Mouse (Mus musculus) olfactory bulb, adult 2 months (tissue): ENCODE measurements around the gene Acox3. TPM values are rescaled to one million over a fixed set of nuclear protein-coding genes. Genes with fewer than 3 reads are reported as not detected.

Experiments used
- H3K27ac ChIP-seq: fragments of 200-500 bp; 2 replicates; pipeline ENCODE4 v1.5.1; 2012; ENCODE audit warnings: low read depth, low read length; ENCODE audit not compliant: insufficient read depth
- H3K4me1 ChIP-seq: fragments of 200-500 bp; 2 replicates; pipeline ENCODE4 v1.6.1; 2012; ENCODE audit warnings: low read length; ENCODE audit not compliant: control insufficient read depth, insufficient read depth
- H3K4me3 ChIP-seq: fragments of 200-500 bp; 2 replicates; pipeline ENCODE4 v1.5.1; 2012; ENCODE audit warnings: mild to moderate bottlenecking, low read depth, low read length, moderate library complexity; ENCODE audit not compliant: insufficient read depth
- CTCF ChIP-seq: fragments of 200-500 bp; IDR thresholded peaks from 2 replicates; pipeline ENCODE4 v1.5.1; 2012; ENCODE audit warnings: low read depth, mild to moderate bottlenecking, low read length, moderate library complexity; ENCODE audit not compliant: insufficient read depth
- POLR2A ChIP-seq: fragments of 200-500 bp; IDR thresholded peaks from 2 replicates; pipeline ENCODE4 v1.6.1; 2012; ENCODE audit warnings: mild to moderate bottlenecking, low read depth, low read length, moderate library complexity; ENCODE audit not compliant: insufficient read depth
- WGBS: fragments of 180-500 bp; shearing (Covaris S2); methylation state at CpG from one replicate; pipeline ENCODE4 v1.1.7; 2018; 5-methylcytosine and 5-hydroxymethylcytosine counted together
- polyA plus RNA-seq: library from polyadenylated mRNA; stranded (reverse); fragments of >200 nt; gene quantifications from 2 replicates; pipeline ENCODE4 v1.2.4, GENCODE M21; 2012; ENCODE audit warnings: low replicate concordance; ENCODE audit not compliant: missing spikeins, insufficient read depth, insufficient read length

Acox3 gene
- polyA plus RNA-seq, result not detected in 2 replicates

GRCm38 (mm10) chr5:35582445-35583220 is at the start of gene Acox3:
Gene Acox3 (plus strand): TSS chr5:35583040.
- Histone ChIP-seq H3K4me1 (peaks cover 4% of the 10 kb centered on the region; the same call in 1 of the 2 replicates), H3K4me3 (peak within 1 kb of the TSS; percentile 60), H3K27ac (0 out of 2 replicates have a peak within 1 kb of the TSS, but pooled peaks have one; percentile 7)
- TF ChIP-seq POLR2A (no peak; the same call in 1 of the 2 replicates), CTCF (no peak)
- under 1% methylated on average over 35 of the region's 35 CpGs for WGBS

DNA sequence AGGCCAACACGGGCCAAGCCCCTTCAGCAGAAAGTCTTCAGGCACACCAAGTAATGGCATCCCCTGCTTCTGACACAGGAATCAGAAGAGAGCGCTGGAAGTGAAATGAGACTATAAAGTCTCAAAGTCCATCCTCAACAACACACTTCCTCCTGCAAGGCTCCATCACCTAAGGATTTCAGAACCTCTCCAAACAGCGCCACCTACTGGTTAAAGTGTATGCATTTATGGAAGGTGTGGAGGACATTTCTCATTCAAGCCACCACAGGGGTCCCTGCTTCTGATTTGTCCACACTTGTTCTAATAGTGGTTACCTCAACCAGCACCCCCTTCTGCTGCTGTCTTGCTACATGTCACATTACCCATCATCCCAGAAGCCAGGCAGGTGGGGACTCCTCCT is 46.6 kb upstream of the Acox3 start:
- 68% methylated on average over 3 of the region's 3 CpGs for WGBS
- no peak overlapping the region for H3K27ac ChIP-seq
- no peaks in the 10 kb centered on the region for H3K4me1 ChIP-seq
- H3K4me3 ChIP-seq, result no peak overlapping the region
- TF ChIP-seq POLR2A, result no peak
- no peak for TF ChIP-seq CTCF

GRCm38 (mm10) chr5:35537474-35537873 is 45.4 kb upstream of the Acox3 start:
- Histone ChIP-seq H3K4me3 (no peak overlapping the region), H3K4me1 (no peaks in the 10 kb centered on the region), H3K27ac (no peak overlapping the region)
- no peak for TF ChIP-seq POLR2A
- no peak for TF ChIP-seq CTCF
- WGBS, result 86% methylated on average over 1 of the region's 1 CpGs

DNA sequence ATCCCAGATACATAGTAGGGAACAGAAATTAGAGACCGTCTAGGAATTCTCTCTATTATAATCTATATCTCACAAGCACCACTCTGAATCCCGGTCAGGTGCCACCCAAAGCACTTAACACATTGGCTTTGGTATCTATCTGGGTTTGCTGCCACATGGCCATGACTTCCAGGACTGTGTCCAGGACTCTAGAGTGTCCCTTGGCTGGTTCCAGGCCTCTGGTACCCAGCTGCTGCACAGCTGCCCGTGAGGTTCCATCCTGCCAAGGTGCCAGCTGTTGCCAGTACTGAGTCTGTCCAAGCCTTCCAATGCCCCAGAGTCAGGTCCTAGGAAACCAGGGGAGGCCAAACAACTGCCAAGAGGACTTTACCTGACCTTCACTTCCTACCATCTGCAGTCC is 44.8 kb upstream of the Acox3 start:
- no peak overlapping the region for H3K4me3 ChIP-seq
- no peak overlapping the region for H3K27ac ChIP-seq
- H3K4me1 ChIP-seq, result no peaks in the 10 kb centered on the region
- 87% methylated on average over 3 of the region's 3 CpGs for WGBS
- TF ChIP-seq POLR2A (no peak), CTCF (no peak)

DNA sequence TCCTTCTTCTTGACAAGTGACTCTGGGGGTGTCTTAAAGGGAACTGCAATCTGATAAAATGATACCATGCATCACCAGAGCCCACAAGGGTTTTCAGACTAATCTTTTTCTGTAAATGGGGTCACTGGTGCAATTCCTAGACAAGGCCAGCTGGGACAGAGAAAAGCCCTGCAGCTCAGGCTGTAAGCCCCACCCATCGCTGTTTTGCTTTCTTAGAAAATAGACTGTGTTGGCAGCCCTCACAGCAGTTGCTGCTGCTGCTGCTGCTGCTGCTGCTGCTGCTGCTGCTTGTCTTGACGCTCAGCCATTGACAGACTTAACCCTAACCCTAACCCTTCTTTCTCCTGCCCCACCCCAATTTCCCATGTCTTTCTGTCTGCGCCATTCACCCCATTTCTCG is 43.3 kb upstream of the Acox3 start:
- WGBS, result 53% methylated on average over 4 of the region's 4 CpGs
- no peaks in the 10 kb centered on the region for H3K4me1 ChIP-seq
- no peak overlapping the region for H3K4me3 ChIP-seq
- no peak overlapping the region for H3K27ac ChIP-seq
- TF ChIP-seq POLR2A (no peak), CTCF (no peak)

DNA sequence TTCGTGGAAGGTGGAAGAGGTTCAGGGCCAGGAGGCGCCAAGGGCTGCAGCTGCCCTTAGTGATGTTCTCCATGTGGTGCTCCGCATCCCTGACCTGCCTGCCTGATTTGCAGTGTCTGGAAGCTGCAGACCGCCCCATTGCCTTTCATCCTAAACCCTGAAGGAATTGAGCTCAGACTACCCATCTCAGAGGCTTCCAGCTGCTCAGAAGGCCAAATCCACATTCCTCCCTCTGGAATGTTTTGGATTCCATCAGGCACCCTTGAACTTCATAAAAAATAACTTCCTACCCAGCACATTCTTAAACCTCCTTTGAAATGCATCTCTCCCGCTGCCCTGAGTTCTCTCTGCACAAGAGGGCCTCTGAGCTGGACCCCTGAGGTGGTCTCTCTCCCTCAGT is 42.3 kb upstream of the Acox3 start:
- TF ChIP-seq POLR2A (no peak), CTCF (no peak)
- no peak overlapping the region for H3K4me3 ChIP-seq
- 76% methylated on average over 5 of the region's 5 CpGs for WGBS
- H3K27ac ChIP-seq, result no peak overlapping the region
- no peaks in the 10 kb centered on the region for H3K4me1 ChIP-seq

DNA sequence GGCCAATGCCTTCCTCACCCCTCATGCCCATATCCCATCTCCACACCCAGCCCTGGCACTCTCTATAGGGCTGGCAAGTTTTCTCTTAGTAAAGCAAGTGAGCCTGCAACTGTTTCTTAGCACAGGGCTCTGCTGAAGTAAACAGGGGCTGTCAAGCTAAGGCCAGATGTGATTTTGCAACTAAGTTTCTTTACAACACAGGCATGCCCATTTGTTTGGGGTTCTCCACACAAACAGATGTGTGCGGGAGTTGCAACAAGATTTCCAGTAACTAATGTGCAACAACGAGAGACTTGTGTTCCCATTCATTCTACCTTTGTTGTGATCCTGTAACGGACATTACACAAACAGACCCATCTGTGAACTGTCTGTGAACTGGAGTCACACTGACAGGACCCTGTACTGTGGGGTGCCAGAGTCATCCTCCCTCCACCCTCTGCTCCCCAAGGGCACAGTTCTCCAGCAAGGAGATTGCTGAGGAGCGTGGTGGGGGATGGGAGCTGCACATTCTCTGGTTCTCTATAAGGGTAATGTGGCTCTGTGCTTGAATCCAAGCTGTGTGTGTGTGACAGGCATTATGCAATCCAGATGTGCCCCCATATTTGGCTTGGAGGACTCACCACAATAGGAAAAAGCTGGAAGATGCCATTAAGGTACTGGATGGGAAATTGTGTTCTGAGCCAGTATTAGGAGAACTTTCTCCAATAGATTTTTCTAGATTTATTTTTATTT is 41.6 kb upstream of the Acox3 start:
- 75% methylated on average over 4 of the region's 4 CpGs for WGBS
- H3K4me3 ChIP-seq, result no peak overlapping the region
- TF ChIP-seq CTCF (no peak), POLR2A (no peak)
- no peak overlapping the region for H3K27ac ChIP-seq
- no peaks in the 10 kb centered on the region for H3K4me1 ChIP-seq

GRCm38 (mm10) chr5:35546127-35546526 is 36.7 kb upstream of the Acox3 start:
- no peaks in the 10 kb centered on the region for H3K4me1 ChIP-seq
- TF ChIP-seq CTCF, result no peak
- TF ChIP-seq POLR2A, result no peak
- no peak overlapping the region for H3K27ac ChIP-seq
- no peak overlapping the region for H3K4me3 ChIP-seq

DNA sequence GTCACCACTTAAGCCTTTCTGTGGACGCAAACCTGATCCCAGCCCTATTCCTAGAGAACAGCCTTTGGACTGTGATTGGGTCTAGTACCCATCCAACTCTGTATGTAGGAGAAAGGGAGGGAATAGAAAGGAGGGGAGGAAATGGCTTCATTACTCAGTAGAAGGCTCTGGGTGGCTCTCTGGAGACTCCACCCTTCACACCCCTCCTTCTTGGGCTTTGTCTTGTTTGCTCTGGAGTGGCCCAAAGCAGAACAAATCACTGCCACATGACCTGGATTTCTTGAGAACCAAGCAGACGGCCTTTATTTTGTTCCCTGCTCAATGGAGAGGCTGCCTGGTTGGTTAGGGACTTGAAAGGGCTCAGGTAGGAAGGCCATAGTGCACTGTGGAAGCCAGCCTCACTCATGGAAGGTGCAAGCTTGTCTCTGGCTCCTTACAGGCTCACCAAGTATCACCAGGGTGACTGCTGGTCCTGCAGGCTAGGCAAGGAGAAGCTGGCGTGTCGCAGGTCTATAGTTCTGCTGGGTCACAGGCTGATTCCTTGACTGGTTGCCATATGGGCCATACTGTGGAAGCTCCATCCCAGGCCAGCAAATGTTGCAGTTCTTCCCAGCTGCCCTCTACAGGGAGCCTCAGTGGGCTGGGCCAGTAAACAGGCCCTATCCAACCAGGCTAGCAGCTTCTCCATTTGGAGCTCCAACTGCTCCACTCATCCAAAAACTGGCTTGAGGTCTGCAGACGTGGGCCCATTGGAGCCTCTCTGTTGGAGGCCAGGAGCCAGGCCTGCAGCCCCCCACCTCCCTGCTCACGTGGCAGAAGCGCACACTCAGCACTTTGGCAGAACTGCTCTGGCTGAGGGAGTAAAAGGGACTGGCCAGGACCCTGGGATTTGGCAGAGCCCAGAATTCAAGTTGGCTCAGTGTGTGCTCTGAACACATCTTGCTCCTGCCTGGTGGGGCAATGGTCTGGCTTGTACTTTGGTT is 30.7 kb upstream of the Acox3 start:
- no peaks in the 10 kb centered on the region for H3K4me1 ChIP-seq
- WGBS, result 38% methylated on average over 7 of the region's 7 CpGs
- H3K27ac ChIP-seq, result no peak overlapping the region
- H3K4me3 ChIP-seq, result no peak overlapping the region
- no peak for TF ChIP-seq POLR2A
- TF ChIP-seq CTCF, result no peak
